Mouse (Mus musculus): ENCODE results near the gene Arhgap9. TPM values are rescaled to one million over a fixed set of nuclear protein-coding genes. Genes with fewer than 3 reads are reported as not detected.

Arhgap9 gene
- polyA plus RNA-seq, 1 experiment from 2014 or later = 5.5 TPM

DNA sequence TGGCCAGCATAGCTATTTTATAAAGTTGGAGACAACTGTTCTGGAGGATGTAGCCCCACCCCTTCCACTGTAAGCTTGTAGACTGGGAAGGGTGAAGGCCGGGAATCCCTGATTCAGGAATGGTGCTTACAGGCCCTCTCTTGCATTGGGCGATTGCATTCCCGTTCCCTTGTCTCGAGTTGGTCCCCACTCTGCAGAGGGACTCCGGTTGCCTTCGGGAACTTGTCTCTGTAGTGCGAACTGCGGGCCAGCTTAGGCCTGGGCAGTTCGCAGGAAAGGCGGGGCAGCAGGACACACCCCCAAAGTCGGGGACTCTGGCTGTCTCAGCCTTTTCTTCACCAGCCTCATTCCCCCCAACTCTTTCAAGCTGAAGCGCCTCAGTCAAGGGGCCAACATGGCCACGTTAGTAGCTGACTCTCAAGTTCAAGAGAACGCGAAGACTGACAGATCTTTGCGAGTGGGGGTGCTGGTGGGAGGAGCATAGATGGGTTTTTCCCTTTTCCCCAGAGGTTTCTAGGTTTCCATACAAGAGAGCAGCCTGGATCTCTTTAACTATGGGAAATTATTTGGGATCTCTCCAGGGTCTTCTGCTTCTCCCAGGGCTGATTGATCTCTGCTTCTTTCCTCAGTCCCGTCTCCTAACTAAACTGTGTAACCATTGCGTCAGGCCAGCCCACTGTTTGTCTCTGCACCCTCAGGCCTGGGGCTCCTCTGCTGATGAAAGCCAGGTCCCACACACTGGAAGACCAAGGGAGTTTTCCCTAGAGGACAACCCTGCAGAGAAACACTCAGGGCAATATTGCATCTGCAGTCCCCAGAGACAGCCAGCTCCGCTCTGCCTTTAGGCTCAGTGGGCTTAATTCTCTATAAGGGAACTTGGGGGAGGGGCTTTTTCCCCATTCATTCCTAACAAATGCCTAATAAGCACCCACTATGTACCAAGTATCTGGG, 30.6 kb upstream of the Arhgap9 start:
- Histone ChIP-seq H3K9me3 (ENCODE audit: control insufficient read depth, low read length) (no peaks in the 10 kb centered on the region), H3K27me3 (ENCODE audit: control insufficient read depth, insufficient read depth, low read depth, low read length) (no peaks in the 10 kb centered on the region), H3K4me1 (replicated peaks; ENCODE audit: control insufficient read depth, insufficient read depth, low read length) (peaks cover 38% of the 10 kb centered on the region), H3K4me3 (ENCODE audit: low read length) (peak overlapping the region; percentile 84), H3K4me2 (ENCODE audit: low read depth, low read length) (peak overlapping the region; percentile 75), H3K36me3 (ENCODE audit: control insufficient read depth, insufficient read depth, low read length) (peaks cover 29% of the 10 kb centered on the region), H3K9ac (ENCODE audit: low read length) (peak overlapping the region; percentile 84), H3K27ac (ENCODE audit: low read length) (peak overlapping the region; percentile 94)
- peak; percentile 37 for ATAC-seq (ENCODE audit: low read depth)
- 2% methylated on average over 19 of the region's 19 CpGs for WGBS

- no peak for ATAC-seq (ENCODE audit: low read depth)
- WGBS = 22% methylated on average over 5 of the region's 5 CpGs
- peak overlapping the region; percentile 94; the same call in 1 of the 2 replicates for H3K27ac ChIP-seq (ENCODE audit: low read length)
Observed at GRCm38 (mm10) chr10:127291881-127292638, 29.7 kb upstream of the Arhgap9 start.

DNA sequence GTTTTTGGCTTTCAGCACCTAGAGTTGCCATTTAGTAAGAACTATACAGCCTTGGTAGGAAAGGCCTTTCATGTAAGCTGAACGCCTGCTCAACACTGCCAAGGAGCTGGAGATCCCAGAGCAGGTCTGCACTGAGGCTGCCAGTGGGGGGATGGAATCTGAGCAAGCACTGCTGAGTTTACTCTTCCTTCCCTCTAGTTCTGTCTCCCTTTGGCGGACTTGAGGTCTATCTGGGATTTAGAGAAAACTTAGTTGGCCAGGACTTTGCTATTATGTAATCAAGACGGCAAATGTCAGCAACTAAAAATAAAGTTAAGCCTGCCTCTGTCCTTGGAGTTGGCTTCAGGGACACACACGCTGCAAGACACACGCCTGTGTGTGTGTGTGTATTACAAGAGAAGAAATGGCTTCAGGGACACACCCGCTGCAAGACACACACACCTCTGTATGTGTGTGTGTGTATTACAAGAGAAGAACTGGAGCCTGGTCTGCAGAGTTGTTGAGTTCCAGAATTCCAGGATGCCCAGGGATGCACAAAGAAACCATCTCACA, 28.7 kb upstream of the Arhgap9 start:
- Histone ChIP-seq H3K27me3 (ENCODE audit: control insufficient read depth, insufficient read depth, low read depth, low read length) (no peaks in the 10 kb centered on the region), H3K9ac (ENCODE audit: low read length) (no peak overlapping the region; the same call in 1 of the 2 replicates), H3K27ac (ENCODE audit: low read length) (peak overlapping the region; percentile 32), H3K36me3 (ENCODE audit: control insufficient read depth, insufficient read depth, low read length) (peaks cover 36% of the 10 kb centered on the region), H3K4me2 (ENCODE audit: low read depth, low read length) (peak overlapping the region; percentile 75; the same call in 1 of the 2 replicates), H3K4me1 (replicated peaks; ENCODE audit: control insufficient read depth, insufficient read depth, low read length) (peaks cover 22% of the 10 kb centered on the region), H3K4me3 (ENCODE audit: low read length) (peak overlapping the region; percentile 15; the same call in 1 of the 2 replicates), H3K9me3 (ENCODE audit: control insufficient read depth, low read length) (no peaks in the 10 kb centered on the region)
- no peak for ATAC-seq (ENCODE audit: low read depth)
- WGBS = 56% methylated on average over 6 of the region's 6 CpGs

More at GRCm38 (mm10) chr10:127291881-127292638, 29.7 kb upstream of the Arhgap9 start:
- Histone ChIP-seq H3K27me3 (ENCODE audit: control insufficient read depth, insufficient read depth, low read depth, low read length) (no peaks in the 10 kb centered on the region), H3K36me3 (ENCODE audit: control insufficient read depth, insufficient read depth, low read length) (peaks cover 29% of the 10 kb centered on the region), H3K9me3 (ENCODE audit: control insufficient read depth, low read length) (no peaks in the 10 kb centered on the region), H3K4me3 (ENCODE audit: low read length) (peak overlapping the region; percentile 84), H3K9ac (ENCODE audit: low read length) (peak overlapping the region; percentile 84), H3K4me2 (ENCODE audit: low read depth, low read length) (peak overlapping the region; percentile 75), H3K4me1 (replicated peaks; ENCODE audit: control insufficient read depth, insufficient read depth, low read length) (peaks cover 31% of the 10 kb centered on the region)

GRCm38 (mm10) chr10:127293590-127294113, 28.1 kb upstream of the Arhgap9 start:
- Histone ChIP-seq H3K9ac (ENCODE audit: low read length) (no peak overlapping the region), H3K27ac (ENCODE audit: low read length) (no peak overlapping the region), H3K4me3 (ENCODE audit: low read length) (no peak overlapping the region), H3K9me3 (ENCODE audit: control insufficient read depth, low read length) (no peaks in the 10 kb centered on the region), H3K36me3 (ENCODE audit: control insufficient read depth, insufficient read depth, low read length) (peaks cover 36% of the 10 kb centered on the region), H3K27me3 (ENCODE audit: control insufficient read depth, insufficient read depth, low read depth, low read length) (no peaks in the 10 kb centered on the region), H3K4me2 (ENCODE audit: low read depth, low read length) (no peak overlapping the region), H3K4me1 (replicated peaks; ENCODE audit: control insufficient read depth, insufficient read depth, low read length) (peaks cover 22% of the 10 kb centered on the region)
- no peak for ATAC-seq (ENCODE audit: low read depth)
- WGBS = 88% methylated on average over 3 of the region's 3 CpGs

- Histone ChIP-seq H3K9me3 (ENCODE audit: control insufficient read depth, low read length) (no peaks in the 10 kb centered on the region), H3K9ac (ENCODE audit: low read length) (no peak overlapping the region), H3K4me2 (ENCODE audit: low read depth, low read length) (no peak overlapping the region), H3K36me3 (ENCODE audit: control insufficient read depth, insufficient read depth, low read length) (peaks cover 44% of the 10 kb centered on the region), H3K4me3 (ENCODE audit: low read length) (no peak overlapping the region), H3K27me3 (ENCODE audit: control insufficient read depth, insufficient read depth, low read depth, low read length) (no peaks in the 10 kb centered on the region), H3K4me1 (replicated peaks; ENCODE audit: control insufficient read depth, insufficient read depth, low read length) (peaks cover 18% of the 10 kb centered on the region), H3K27ac (ENCODE audit: low read length) (no peak overlapping the region)
- ATAC-seq (ENCODE audit: low read depth) = no peak
- 88% methylated on average over 10 of the region's 10 CpGs for WGBS
Observed at GRCm38 (mm10) chr10:127294895-127295510, 26.8 kb upstream of the Arhgap9 start.

DNA sequence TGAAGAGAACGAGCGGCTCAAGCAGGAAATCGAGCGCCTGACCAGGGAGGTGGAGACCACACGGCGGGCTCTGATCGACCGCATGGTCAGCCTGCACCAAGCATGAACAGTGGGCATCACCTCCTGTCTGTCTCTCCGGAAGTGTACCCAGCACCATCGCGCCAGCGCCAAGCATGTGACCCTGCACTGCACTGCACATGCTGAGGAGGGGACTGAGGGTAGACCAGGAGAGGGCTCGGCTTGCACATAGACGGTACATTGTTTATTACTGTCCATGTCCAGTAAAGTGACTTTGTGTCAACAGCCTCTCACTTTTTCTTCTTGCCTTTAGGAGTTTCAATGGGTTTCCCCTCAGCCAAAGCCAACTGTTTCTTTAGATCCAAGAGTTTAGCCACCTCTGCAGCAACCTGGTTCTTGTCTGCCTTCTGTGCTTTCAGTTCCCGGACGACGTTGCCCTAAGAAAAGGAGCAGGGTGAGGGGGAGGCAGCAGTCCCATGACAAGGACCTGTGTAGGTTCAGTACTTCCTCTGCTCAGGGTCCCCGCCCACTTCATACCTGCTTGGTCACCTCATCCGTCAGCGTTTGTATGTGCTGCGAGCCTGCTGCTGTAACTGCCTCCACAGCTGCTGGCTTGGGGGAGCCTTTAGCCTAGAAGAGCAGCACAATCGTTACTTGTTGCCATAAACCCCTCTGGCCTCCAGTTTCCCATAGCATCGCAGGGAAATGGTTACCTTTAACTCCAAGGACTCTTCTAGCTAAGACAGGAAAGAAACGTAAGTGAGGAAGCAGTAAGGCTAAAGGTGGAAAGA, 25.6 kb upstream of the Arhgap9 start:
- no peaks in the 10 kb centered on the region for H3K27me3 ChIP-seq (ENCODE audit: control insufficient read depth, insufficient read depth, low read depth, low read length)
- peaks cover 18% of the 10 kb centered on the region for H3K4me1 ChIP-seq (replicated peaks; ENCODE audit: control insufficient read depth, insufficient read depth, low read length)
- H3K36me3 ChIP-seq (ENCODE audit: control insufficient read depth, insufficient read depth, low read length) = peaks cover 48% of the 10 kb centered on the region
- no peak overlapping the region for H3K9ac ChIP-seq (ENCODE audit: low read length)
- no peak overlapping the region for H3K27ac ChIP-seq (ENCODE audit: low read length)
- no peaks in the 10 kb centered on the region for H3K9me3 ChIP-seq (ENCODE audit: control insufficient read depth, low read length)
- no peak overlapping the region for H3K4me2 ChIP-seq (ENCODE audit: low read depth, low read length)
- 85% methylated on average over 24 of the region's 24 CpGs for WGBS
- H3K4me3 ChIP-seq (ENCODE audit: low read length) = no peak overlapping the region
- ATAC-seq (ENCODE audit: low read depth) = no peak

DNA sequence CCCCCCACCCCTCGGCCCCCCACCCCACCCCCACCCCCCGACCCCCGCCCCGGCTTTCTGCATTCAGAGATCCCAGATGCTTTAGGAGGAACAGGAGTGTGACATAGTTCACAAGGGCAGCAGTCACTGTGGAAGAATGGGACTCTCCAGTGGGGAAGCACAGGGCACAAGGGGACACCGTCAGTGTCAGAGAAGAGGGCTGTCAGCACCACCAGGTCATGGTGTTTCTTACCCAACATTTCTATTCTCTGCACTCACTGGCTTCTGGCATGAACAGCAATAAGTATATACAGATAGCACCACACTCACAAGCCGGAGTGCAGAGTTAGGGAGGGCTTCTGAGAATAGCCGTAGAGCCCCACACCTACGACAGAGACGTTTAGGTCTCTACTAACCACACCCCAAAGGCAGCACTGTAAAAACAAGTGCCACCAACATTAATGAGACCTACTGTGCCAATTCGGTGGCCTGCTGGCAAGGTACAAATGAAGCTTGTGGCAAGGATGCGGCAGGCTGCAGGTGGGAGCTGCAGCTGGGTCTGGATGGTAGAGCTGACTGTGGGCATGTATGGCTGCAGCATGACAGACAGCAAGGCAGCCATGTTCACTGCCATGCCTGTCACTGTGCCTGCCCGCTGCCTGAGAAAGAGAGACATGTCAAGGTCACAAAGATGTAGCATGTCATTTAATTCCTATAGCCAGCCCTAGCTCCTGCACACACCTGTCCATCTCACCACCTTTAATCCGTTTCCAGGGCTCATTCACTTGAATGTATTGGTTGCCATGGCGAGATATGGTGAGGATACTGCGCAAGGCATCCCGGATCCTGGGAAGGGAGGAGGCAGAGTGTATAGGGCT, 24.5 kb upstream of the Arhgap9 start:
- no peaks in the 10 kb centered on the region for H3K27me3 ChIP-seq (ENCODE audit: control insufficient read depth, insufficient read depth, low read depth, low read length)
- peaks cover 57% of the 10 kb centered on the region for H3K36me3 ChIP-seq (ENCODE audit: control insufficient read depth, insufficient read depth, low read length)
- H3K4me3 ChIP-seq (ENCODE audit: low read length) = no peak overlapping the region
- no peak overlapping the region for H3K9ac ChIP-seq (ENCODE audit: low read length)
- no peaks in the 10 kb centered on the region for H3K9me3 ChIP-seq (ENCODE audit: control insufficient read depth, low read length)
- no peak for ATAC-seq (ENCODE audit: low read depth)
- 83% methylated on average over 16 of the region's 16 CpGs for WGBS
- H3K4me2 ChIP-seq (ENCODE audit: low read depth, low read length) = no peak overlapping the region
- H3K27ac ChIP-seq (ENCODE audit: low read length) = no peak overlapping the region
- peaks cover 9% of the 10 kb centered on the region for H3K4me1 ChIP-seq (replicated peaks; ENCODE audit: control insufficient read depth, insufficient read depth, low read length)
